In the genomic region with DNA sequence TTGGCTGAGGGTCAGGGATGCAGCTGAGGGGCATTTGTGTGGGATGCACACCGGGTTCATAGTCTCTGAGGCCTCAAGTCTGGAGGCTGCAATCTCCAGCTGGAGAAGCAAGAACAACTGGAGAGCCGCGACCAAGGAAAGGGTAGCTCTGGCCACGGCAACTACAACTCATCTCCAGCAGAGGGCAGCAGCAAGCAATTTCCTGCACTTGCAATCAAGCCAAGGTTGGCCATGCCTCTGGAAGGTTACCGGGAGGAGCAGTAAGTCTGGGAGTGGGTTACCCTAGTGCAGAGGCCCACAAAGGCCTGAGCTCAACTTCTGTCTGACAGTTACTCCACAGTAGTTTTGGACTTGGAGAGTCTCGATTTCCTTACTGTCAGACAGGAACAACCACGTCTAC, we compare ENCODE assay signal across 9 mouse cellular contexts.
DNase-seq lines count a peak whose midpoint lies in the region; ATAC-seq and TF ChIP-seq lines count a peak whose summit lies in the region.
"Had no signal": no experiment of that assay in that cellular context is flagged by ENCODE, and none has a peak within 500 bp of the region (broad histone marks: within the 10 kb centered on the region; RNA-seq: fewer than 3 reads in every experiment).

No protein-coding gene starts in this region.

- DNase-seq in urinary bladder, adult 18-20 months (ENCODE audit: low spot score in 2 of 2): peak; percentile 15 to 57
- DNase-seq in urinary bladder, postnatal 10 days (ENCODE audit: low spot score): no peak
- DNase-seq in cerebellum, adult 18-20 months: peak; percentile 68 to 75
- DNase-seq in frontal cortex, postnatal 14 days (ENCODE audit: low spot score in 2 of 2): peak; percentile 30 to 66
- DNase-seq in liver, embryonic 11.5 days (ENCODE audit: low spot score): peak; percentile 58
- DNase-seq in thymus, adult 18-20 months: peak; percentile 36 to 37

- TF ChIP-seq POLR2A in olfactory bulb, adult 2 months (IDR thresholded peaks at IDR 0.05; ENCODE audit: insufficient read depth, low read depth, low read length): no peak

- no peak overlapping the region for H3K4me3 ChIP-seq in kidney, embryonic 15.5 days (replicated peaks)
- H3K4me3 ChIP-seq in liver, embryonic 11.5 days (ENCODE audit: low read depth, low read length): no peak overlapping the region
- H3K4me3 ChIP-seq in olfactory bulb, adult 2 months (ENCODE audit: insufficient read depth, low read depth, low read length): no peak overlapping the region
- H3K4me3 ChIP-seq: stomach, embryonic 15.5 days had no signal

- peak; percentile 68 for TF ChIP-seq CTCF in olfactory bulb, adult 2 months (IDR thresholded peaks at IDR 0.05; ENCODE audit: insufficient read depth, low read depth, low read length)

- H3K9ac ChIP-seq in kidney, embryonic 15.5 days: no peak overlapping the region
- H3K9ac ChIP-seq in liver, embryonic 11.5 days (ENCODE audit: low read depth, low read length): no peak overlapping the region
- H3K9ac ChIP-seq: stomach, embryonic 15.5 days had no signal

- ATAC-seq in kidney, embryonic 15.5 days (replicated peaks; ENCODE audit: low FRiP score): peak; percentile 40; the same call in 1 of the 2 replicates
- ATAC-seq in liver, embryonic 11.5 days (replicated peaks; ENCODE audit: low FRiP score): no peak

- no peak overlapping the region for H3K27ac ChIP-seq in kidney, embryonic 15.5 days
- no peak overlapping the region for H3K27ac ChIP-seq in liver, embryonic 11.5 days (ENCODE audit: low read depth, low read length)
- H3K27ac ChIP-seq in olfactory bulb, adult 2 months (ENCODE audit: insufficient read depth, low read depth, low read length): no peak overlapping the region
- H3K27ac ChIP-seq: stomach, embryonic 15.5 days had no signal

- WGBS in kidney, embryonic 15.5 days: 27% methylated on average over 7 of the region's 7 CpGs
- 26% methylated on average over 7 of the region's 7 CpGs for WGBS in liver, embryonic 11.5 days
- WGBS in olfactory bulb, adult 2 months: 26% methylated on average over 7 of the region's 7 CpGs

- H3K27me3 ChIP-seq in kidney, embryonic 15.5 days: no peaks in the 10 kb centered on the region
- no peaks in the 10 kb centered on the region for H3K27me3 ChIP-seq in liver, embryonic 11.5 days (replicated peaks; ENCODE audit: control insufficient read depth, insufficient read depth, low read length)
- H3K27me3 ChIP-seq: stomach, embryonic 15.5 days had no signal

- H3K4me1 ChIP-seq in kidney, embryonic 15.5 days: no peaks in the 10 kb centered on the region
- H3K4me1 ChIP-seq in liver, embryonic 11.5 days (replicated peaks; ENCODE audit: control insufficient read depth, insufficient read depth, low read length): no peaks in the 10 kb centered on the region
- H3K4me1 ChIP-seq in olfactory bulb, adult 2 months (ENCODE audit: control insufficient read depth, insufficient read depth, low read length): no peaks in the 10 kb centered on the region
- H3K4me1 ChIP-seq: stomach, embryonic 15.5 days had no signal

- no peaks in the 10 kb centered on the region for H3K36me3 ChIP-seq in kidney, embryonic 15.5 days
- no peaks in the 10 kb centered on the region for H3K36me3 ChIP-seq in liver, embryonic 11.5 days (ENCODE audit: control insufficient read depth, insufficient read depth, low read length)
- H3K36me3 ChIP-seq: stomach, embryonic 15.5 days had no signal

- no peak overlapping the region for H3K4me2 ChIP-seq in kidney, embryonic 15.5 days
- H3K4me2 ChIP-seq in liver, embryonic 11.5 days: no peak overlapping the region
- H3K4me2 ChIP-seq: stomach, embryonic 15.5 days had no signal

- H3K9me3 ChIP-seq in kidney, embryonic 15.5 days (replicated peaks): no peaks in the 10 kb centered on the region
- H3K9me3 ChIP-seq in liver, embryonic 11.5 days (ENCODE audit: control insufficient read depth, low read length): no peaks in the 10 kb centered on the region
- H3K9me3 ChIP-seq: stomach, embryonic 15.5 days had no signal
